Mouse (Mus musculus) CD8-positive naive resting alpha-beta T cell, adult 57 days (primary cell): ENCODE measurements around the gene Slco1a1. TPM values are rescaled to one million over a fixed set of nuclear protein-coding genes. Genes with fewer than 3 reads are reported as not detected.

ENCODE experiments used
- total RNA-seq: library from RNA; stranded (reverse); gene quantifications from one replicate; pipeline ENCODE4 v1.2.4, GENCODE M21; 2023

Gene Slco1a1
- total RNA-seq = not detected

DNA sequence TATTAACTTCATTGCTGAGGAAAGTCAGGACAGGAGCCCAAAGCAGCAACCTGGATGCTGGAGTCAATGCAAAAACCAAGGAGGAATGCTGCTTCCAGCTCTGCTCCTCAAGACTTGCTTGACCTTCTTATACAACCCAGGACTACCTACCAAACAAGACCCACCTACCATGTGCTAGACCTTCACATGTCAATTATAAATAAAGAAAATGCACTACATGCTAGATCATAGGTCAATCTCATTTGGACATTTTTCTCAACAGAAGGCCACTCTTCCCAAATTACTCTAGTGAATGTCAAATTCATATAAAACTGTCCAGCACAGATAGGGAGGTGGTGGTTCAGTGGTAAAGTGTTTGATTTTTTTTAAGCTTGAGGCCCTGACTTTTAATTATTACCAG, at the start of gene Slco1a1:
Gene Slco1a1 (minus strand): TSS at position 101 of the 400 bp plus-strand sequence.

Other genes starting within 250 kb of the Slco1a1 start
- not detected for gene Gm5724, start 173.2 kb downstream of the Slco1a1 start, total RNA-seq
- not detected for gene Slco1a4, start 90.8 kb downstream of the Slco1a1 start, total RNA-seq
- not detected for gene Gm6614, start 64.5 kb upstream of the Slco1a1 start, total RNA-seq